Mouse (Mus musculus) frontal cortex, postnatal 25 days (tissue): ENCODE measurements around the gene Ntn4.

ENCODE experiments used
- DNase-seq, 2 experiments: peaks; one replicate each; pipeline ENCODE4 v3.0.0; 2022; ENCODE audit warnings: low spot score in 2 of 2

Ntn4 gene

GRCm38 (mm10) chr10:93641821-93642746 lies 1.6 kb downstream of the Ntn4 start:
- no peak for DNase-seq

- DNase-seq = no peak
Measured at GRCm38 (mm10) chr10:93642897-93643296, 2.4 kb downstream of the Ntn4 start.

- DNase-seq = no peak
Measured at GRCm38 (mm10) chr10:93644451-93644941, 4.0 kb downstream of the Ntn4 start.

- no peak for DNase-seq
Measured at GRCm38 (mm10) chr10:93647655-93648561, 7.4 kb downstream of the Ntn4 start.

GRCm38 (mm10) chr10:93648598-93649102 lies 8.2 kb downstream of the Ntn4 start:
- DNase-seq = no peak

DNA sequence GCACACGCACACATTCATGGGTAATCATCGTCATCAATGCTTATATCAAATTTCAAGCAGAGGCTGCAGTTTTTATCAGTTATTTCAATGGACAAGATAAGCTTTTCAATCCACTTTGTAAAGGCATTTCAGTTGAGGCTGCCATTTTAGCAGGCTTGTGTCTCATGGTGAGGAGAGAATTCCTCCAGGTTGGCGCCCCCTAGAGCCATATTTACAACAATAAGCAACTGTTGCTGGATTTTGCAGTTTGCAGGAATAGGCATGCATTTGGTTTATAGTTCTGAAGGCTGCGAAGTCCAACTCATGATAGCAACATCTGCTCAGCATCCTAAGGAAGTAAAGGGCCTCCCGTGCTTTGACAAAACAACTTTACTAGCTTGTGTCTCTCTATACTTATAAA lies 8.6 kb downstream of the Ntn4 start:
- no peak for DNase-seq

DNA sequence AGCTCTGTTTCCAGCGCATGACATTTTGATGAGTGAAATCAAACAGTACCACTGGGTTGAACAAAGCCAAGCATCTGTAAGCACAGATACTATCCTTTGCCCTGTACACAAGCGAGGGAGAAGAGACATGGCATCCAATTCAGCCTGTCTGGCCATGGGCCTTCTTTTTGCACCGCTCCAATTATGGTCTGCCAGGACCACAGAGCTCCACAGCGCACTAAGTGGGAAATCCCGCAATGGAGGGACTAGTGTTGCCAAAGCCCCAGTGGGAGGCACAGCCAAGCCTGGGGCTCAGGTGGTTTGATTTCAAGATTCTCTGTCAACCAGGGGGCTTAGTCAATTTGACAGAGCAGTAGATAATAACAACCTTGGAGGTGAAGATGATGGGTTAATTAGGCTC lies 9.1 kb downstream of the Ntn4 start:
- DNase-seq = no peak

- DNase-seq = no peak
Measured at GRCm38 (mm10) chr10:93653322-93653721, 12.8 kb downstream of the Ntn4 start.

GRCm38 (mm10) chr10:93655428-93655827 lies 14.9 kb downstream of the Ntn4 start:
- no peak for DNase-seq

DNA sequence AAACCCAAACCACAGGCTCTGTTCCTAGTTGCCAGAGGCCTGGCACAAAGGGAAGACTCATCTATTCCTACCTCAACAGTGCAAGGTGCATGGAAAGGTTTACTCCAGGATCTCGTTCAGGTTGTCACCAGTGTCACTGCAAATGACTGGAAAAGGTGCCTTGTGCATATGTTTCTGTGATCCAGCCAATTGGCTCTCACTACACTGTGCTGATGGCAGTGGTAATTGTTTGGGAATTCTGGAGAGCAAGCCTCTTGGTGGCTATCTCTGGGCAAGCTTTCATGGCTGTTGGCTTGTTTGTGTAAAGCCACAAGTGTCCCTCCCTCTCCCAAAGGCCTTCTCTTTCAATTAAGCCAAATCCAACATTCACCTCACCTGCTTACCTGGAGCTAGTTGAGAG lies 19.3 kb downstream of the Ntn4 start:
- no peak for DNase-seq

- no peak for DNase-seq
Measured at GRCm38 (mm10) chr10:93661348-93661991, 21.0 kb downstream of the Ntn4 start.

GRCm38 (mm10) chr10:93662018-93662417 lies 21.5 kb downstream of the Ntn4 start:
- DNase-seq = no peak

DNA sequence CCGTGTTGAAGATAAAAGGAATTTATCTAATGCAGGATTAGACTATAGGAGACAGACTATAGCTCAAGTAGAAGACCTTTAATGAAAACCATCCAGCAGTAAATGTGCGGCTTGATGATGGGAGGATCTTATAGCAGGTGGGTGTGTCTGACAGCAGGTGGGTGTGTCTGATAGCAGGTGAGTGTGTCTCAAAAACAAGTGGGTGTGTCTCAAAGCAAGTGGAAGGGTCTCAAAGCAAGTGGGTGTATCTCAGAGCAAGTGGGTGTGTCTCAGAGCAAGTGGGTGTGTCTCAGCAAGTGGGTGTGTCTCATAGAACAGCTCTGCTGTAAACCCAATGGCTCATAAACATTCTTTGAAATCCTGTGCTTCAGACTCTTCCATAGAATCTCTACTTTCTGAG lies 25.7 kb downstream of the Ntn4 start:
- no peak for DNase-seq

DNA sequence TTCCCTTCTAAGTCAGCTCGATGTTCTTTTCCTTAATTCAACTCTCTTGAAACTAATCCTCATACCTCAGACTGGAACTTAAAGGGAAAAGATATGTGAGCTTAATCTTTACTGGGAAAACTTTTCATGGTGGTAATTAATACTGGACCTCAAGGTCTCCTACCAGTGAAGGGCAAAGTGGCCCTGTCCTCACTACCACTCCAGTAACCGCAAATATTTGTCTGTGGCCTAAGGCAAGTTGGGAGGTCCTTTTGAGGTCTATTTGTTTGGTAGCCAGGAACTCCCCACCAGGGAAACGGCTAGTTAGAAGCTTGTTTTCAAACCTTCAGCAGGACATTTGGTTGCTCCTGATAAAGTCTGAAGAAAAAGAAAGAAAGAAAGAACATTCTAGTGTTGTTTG lies 26.5 kb downstream of the Ntn4 start:
- DNase-seq = no peak

DNA sequence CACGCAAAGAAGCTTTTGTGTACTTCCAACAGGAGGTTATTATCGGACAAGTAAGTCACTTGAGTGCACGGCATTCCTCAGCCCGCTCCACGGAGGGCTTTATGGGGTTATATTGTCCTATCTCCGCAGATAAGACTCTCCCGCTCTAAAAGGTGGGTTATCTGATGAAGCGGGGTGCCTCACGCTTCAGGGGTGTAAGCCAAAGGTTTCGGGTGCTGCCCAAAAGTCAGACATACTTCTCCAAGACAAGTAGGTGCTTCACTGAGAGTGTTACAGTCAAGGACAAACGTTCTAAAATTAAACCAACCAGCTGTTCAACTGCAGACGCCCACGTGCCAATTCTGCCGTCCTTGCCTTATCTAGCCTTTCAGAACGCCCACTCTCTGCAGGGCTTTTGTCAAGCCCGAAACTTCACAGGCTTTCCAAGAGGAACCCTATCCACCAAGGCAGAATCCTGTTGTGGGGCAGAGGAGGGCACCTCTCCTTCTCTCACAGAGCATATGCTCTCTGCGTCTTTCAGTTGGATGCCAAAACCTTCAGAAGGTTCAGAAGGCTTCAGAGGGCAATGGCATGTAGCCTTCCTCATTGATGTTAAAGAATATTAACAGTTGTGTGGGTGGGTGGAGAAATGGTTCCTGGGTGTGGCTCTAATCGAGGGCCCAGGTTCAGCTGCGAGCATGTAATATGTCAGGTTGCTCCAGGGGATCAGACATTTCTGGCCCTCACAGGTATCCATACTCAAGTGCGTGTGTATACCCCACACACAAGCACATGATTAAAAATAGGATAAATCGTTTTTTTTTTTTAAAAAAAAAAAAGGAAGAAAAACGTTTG lies 32.4 kb downstream of the Ntn4 start:
- peak; percentile 22 to 24 for DNase-seq

DNA sequence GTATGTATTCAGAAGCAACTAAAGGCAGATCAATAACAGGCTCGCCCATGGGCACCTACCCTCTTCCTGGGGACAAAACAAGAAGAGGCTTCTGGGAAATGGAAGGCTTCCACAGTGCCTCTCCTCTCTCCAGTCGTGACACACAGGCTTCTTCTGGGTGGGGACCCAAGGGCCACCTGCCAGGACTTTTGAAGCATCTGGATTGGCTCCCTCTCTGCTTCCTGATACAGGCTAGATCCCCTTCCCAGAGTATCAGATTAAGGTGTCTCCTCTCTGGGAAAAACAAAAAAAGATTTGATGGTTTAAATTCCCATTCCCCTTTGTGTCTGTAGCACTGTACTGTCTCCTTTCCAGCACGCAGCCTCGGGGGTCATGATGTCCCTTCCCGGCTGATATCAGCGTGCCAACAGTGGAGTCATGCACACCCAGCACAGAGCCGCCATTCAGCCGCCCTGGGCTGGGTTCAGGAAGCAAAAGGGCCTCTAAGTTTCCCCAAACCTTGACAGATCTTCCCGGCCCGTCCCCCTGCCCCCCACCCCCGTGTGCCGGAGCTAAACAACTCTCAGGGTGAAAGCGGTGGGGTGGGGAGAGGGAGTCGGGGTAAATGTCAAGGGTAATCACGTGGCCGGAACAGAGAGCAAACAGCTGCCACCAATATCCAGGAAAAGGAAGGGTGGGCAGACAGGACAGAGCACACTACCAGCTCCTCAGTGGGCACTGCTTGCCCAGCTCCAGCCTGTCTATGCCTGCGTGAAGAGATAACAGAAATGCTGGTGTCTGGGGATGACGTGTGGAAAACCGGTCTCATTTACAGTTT lies 38.9 kb downstream of the Ntn4 start:
- DNase-seq = no peak

- no peak for DNase-seq
Measured at GRCm38 (mm10) chr10:93680680-93681377, 40.3 kb downstream of the Ntn4 start.

- DNase-seq = no peak
Measured at GRCm38 (mm10) chr10:93682185-93682747, 41.8 kb downstream of the Ntn4 start.

GRCm38 (mm10) chr10:93683185-93683584 lies 42.7 kb downstream of the Ntn4 start:
- DNase-seq = no peak
